Mouse (Mus musculus) myocyte (in vitro differentiated cells): ENCODE data around the gene Gsdmc4. TPM values are rescaled to one million over a fixed set of nuclear protein-coding genes. Genes with fewer than 3 reads are reported as not detected.
"Not testable (repeated sequence)": the region's sequence is repeated elsewhere in the genome, so short reads cannot be mapped to it uniquely, and the experiment has no call there.

ENCODE experiments used
- H3K27me3 ChIP-seq: one replicate; pipeline ENCODE4 v1.6.1; 2011; ENCODE audit not compliant: control insufficient read depth, insufficient read depth, insufficient read length
- H3K36me3 ChIP-seq: one replicate; pipeline ENCODE4 v1.6.1; 2011; ENCODE audit not compliant: control insufficient read depth, insufficient read depth
- H3K4me2 ChIP-seq: one replicate; pipeline ENCODE4 v1.6.1; 2011; ENCODE audit warnings: low read depth, control low read depth
- H3K4me3 ChIP-seq: one replicate; pipeline ENCODE4 v1.5.1; 2011; ENCODE audit warnings: mild to moderate bottlenecking, control low read depth, moderate library complexity
- H3K79me2 ChIP-seq: one replicate; pipeline ENCODE4 v1.6.1; 2011; ENCODE audit not compliant: control insufficient read depth, insufficient read depth
- H3ac ChIP-seq: one replicate; pipeline ENCODE4 v1.6.1; 2011; ENCODE audit not compliant: control insufficient read depth, insufficient read length
- CEBPB ChIP-seq: IDR thresholded peaks from 2 replicates; pipeline ENCODE4 v1.6.1; 2011; ENCODE audit warnings: mild to moderate bottlenecking, moderate library complexity; ENCODE audit not compliant: poor library complexity, insufficient read depth, severe bottlenecking
- E2F4 ChIP-seq: IDR thresholded peaks from one replicate; pipeline ENCODE4 v1.6.1; 2011; ENCODE audit warnings: mild to moderate bottlenecking, control low read depth, moderate library complexity; ENCODE audit not compliant: insufficient read depth
- MAX ChIP-seq: IDR thresholded peaks from one replicate; pipeline ENCODE4 v1.6.1; 2011; ENCODE audit warnings: low read depth, mild to moderate bottlenecking, control low read depth
- MYOD1 ChIP-seq, 3 experiments: IDR thresholded peaks; one replicate each; pipeline ENCODE4 v1.6.1; 2011; ENCODE audit warnings: control low read depth in 2 of 3, low read depth in 2 of 3, mild to moderate bottlenecking in 2 of 3, moderate library complexity in 1 of 3; ENCODE audit not compliant: insufficient read length in 2 of 3, control insufficient read depth in 1 of 3
- MYOG ChIP-seq, 3 experiments: IDR thresholded peaks; one replicate each; pipeline ENCODE4 v1.6.1; 2011; ENCODE audit warnings: control low read depth in 2 of 3, low read depth in 2 of 3, mild to moderate bottlenecking in 2 of 3; ENCODE audit not compliant: insufficient read length in 2 of 3, control insufficient read depth in 1 of 3, insufficient read depth in 1 of 3
- POLR2A ChIP-seq: IDR thresholded peaks from one replicate; pipeline ENCODE4 v1.6.1; 2011; ENCODE audit warnings: low read depth, mild to moderate bottlenecking, control low read depth, moderate library complexity; ENCODE audit not compliant: insufficient read length
- POLR2AphosphoS2 ChIP-seq: IDR thresholded peaks from one replicate; pipeline ENCODE4 v1.6.1; 2011; ENCODE audit warnings: low read depth, control low read depth; ENCODE audit not compliant: insufficient read length
- REST ChIP-seq: IDR thresholded peaks from one replicate; pipeline ENCODE4 v1.6.1; 2011; ENCODE audit warnings: mild to moderate bottlenecking, control low read depth, moderate library complexity; ENCODE audit not compliant: insufficient read depth, insufficient read length
- SRF ChIP-seq: IDR thresholded peaks from one replicate; pipeline ENCODE4 v1.6.1; 2011; ENCODE audit warnings: low read depth; ENCODE audit not compliant: control insufficient read depth, insufficient read length
- TCF12 ChIP-seq: IDR thresholded peaks from one replicate; pipeline ENCODE4 v1.6.1; 2011; ENCODE audit warnings: mild to moderate bottlenecking, control low read depth; ENCODE audit not compliant: poor library complexity, insufficient read depth, severe bottlenecking
- TCF3 ChIP-seq: IDR thresholded peaks from one replicate; pipeline ENCODE4 v1.6.1; 2011; ENCODE audit warnings: low read depth, control low read depth; ENCODE audit not compliant: insufficient read length
- USF1 ChIP-seq: IDR thresholded peaks from one replicate; pipeline ENCODE4 v1.6.1; 2011; ENCODE audit warnings: low read depth, mild to moderate bottlenecking, control low read depth, moderate library complexity
- polyA plus RNA-seq: library from polyadenylated mRNA; unstranded; fragments of >200 nt; fragmentation: generic; extraction: Trizol; gene quantifications from one replicate; pipeline ENCODE4 v1.2.1, GENCODE M21; 2012; ENCODE audit warnings: missing spikeins

Gene Gsdmc4
- polyA plus RNA-seq, 1 experiment: 0.06 TPM

- Histone ChIP-seq H3K4me3 (no peak overlapping the region), H3K36me3 (peaks cover 68% of the 10 kb centered on the region), H3K4me2 (no peak overlapping the region), H3K79me2 (no peaks in the 10 kb centered on the region), H3K27me3 (no peaks in the 10 kb centered on the region), H3ac (no peak overlapping the region)
- no peak for TF ChIP-seq MYOD1 (IDR thresholded peaks at IDR 0.05; ENCODE audit: control insufficient read depth in 1 of 3, insufficient read length in 2 of 3, low read depth in 2 of 3)
- TF ChIP-seq REST: no peak
Observed at GRCm38 (mm10) chr15:63932656-63933055, 20.6 kb upstream of the Gsdmc4 start.

- Histone ChIP-seq H3K36me3 (peaks cover 55% of the 10 kb centered on the region), H3K4me2 (no peak overlapping the region), H3ac (no peak overlapping the region), H3K4me3 (no peak overlapping the region), H3K79me2 (no peaks in the 10 kb centered on the region), H3K27me3 (no peaks in the 10 kb centered on the region)
- TF ChIP-seq TCF12 (no peak), E2F4 (no peak), TCF3 (no peak), POLR2A (no peak), MYOD1 (IDR thresholded peaks at IDR 0.05; ENCODE audit: control insufficient read depth in 1 of 3, insufficient read length in 2 of 3, low read depth in 2 of 3) (no peak), POLR2AphosphoS2 (no peak), MAX (no peak), MYOG (IDR thresholded peaks at IDR 0.05; ENCODE audit: control insufficient read depth in 1 of 3, insufficient read depth in 1 of 3, insufficient read length in 2 of 3, low read depth in 2 of 3) (no peak), USF1 (no peak), CEBPB (no peak), SRF (no peak), REST (no peak)
Observed at GRCm38 (mm10) chr15:63931404-63931803, 19.3 kb upstream of the Gsdmc4 start.

- no peak overlapping the region for H3K4me3 ChIP-seq
- H3K4me2 ChIP-seq: no peak overlapping the region
- peaks cover 48% of the 10 kb centered on the region for H3K36me3 ChIP-seq
- H3ac ChIP-seq: no peak overlapping the region
- H3K79me2 ChIP-seq: no peaks in the 10 kb centered on the region
- TF ChIP-seq MYOD1 (IDR thresholded peaks at IDR 0.05; ENCODE audit: control insufficient read depth in 1 of 3, insufficient read length in 2 of 3, low read depth in 2 of 3): no peak
- no peak for TF ChIP-seq CEBPB
- no peak for TF ChIP-seq POLR2A
- no peak for TF ChIP-seq SRF
- TF ChIP-seq USF1: no peak
- TF ChIP-seq MYOG (IDR thresholded peaks at IDR 0.05; ENCODE audit: control insufficient read depth in 1 of 3, insufficient read depth in 1 of 3, insufficient read length in 2 of 3, low read depth in 2 of 3): no peak
- TF ChIP-seq TCF12: no peak
- TF ChIP-seq POLR2AphosphoS2: no peak
- no peak for TF ChIP-seq REST
- no peak for TF ChIP-seq TCF3
- TF ChIP-seq MAX: no peak
- TF ChIP-seq E2F4: no peak
- H3K27me3 ChIP-seq: no peaks in the 10 kb centered on the region
Observed at GRCm38 (mm10) chr15:63930107-63931041, 18.3 kb upstream of the Gsdmc4 start.

- Histone ChIP-seq H3K79me2 (no peaks in the 10 kb centered on the region), H3K36me3 (peaks cover 17% of the 10 kb centered on the region), H3K4me2 (no peak overlapping the region), H3ac (no peak overlapping the region), H3K4me3 (no peak overlapping the region), H3K27me3 (no peaks in the 10 kb centered on the region)
- TF ChIP-seq POLR2AphosphoS2: no peak
- no peak for TF ChIP-seq REST
- TF ChIP-seq TCF3: no peak
- TF ChIP-seq USF1: no peak
- no peak for TF ChIP-seq E2F4
- no peak for TF ChIP-seq MAX
- no peak for TF ChIP-seq POLR2A
- no peak for TF ChIP-seq MYOG (IDR thresholded peaks at IDR 0.05; ENCODE audit: control insufficient read depth in 1 of 3, insufficient read depth in 1 of 3, insufficient read length in 2 of 3, low read depth in 2 of 3)
- TF ChIP-seq TCF12: no peak
Observed at GRCm38 (mm10) chr15:63926201-63926600, 14.1 kb upstream of the Gsdmc4 start.

- H3ac ChIP-seq: no peak overlapping the region
- H3K4me2 ChIP-seq: no peak overlapping the region
- no peak overlapping the region for H3K4me3 ChIP-seq
- peaks cover 2% of the 10 kb centered on the region for H3K36me3 ChIP-seq
- no peaks in the 10 kb centered on the region for H3K79me2 ChIP-seq
- TF ChIP-seq CEBPB (no peak), MYOG (IDR thresholded peaks at IDR 0.05; ENCODE audit: control insufficient read depth in 1 of 3, insufficient read depth in 1 of 3, insufficient read length in 2 of 3, low read depth in 2 of 3) (no peak), POLR2AphosphoS2 (peak; percentile 25), TCF3 (no peak), TCF12 (no peak)
- no peaks in the 10 kb centered on the region for H3K27me3 ChIP-seq
Observed at GRCm38 (mm10) chr15:63924484-63924883, 12.4 kb upstream of the Gsdmc4 start.

GRCm38 (mm10) chr15:63921618-63922017 is 9.5 kb upstream of the Gsdmc4 start:
- not testable (repeated sequence) for H3K27me3 ChIP-seq, H3K4me2 ChIP-seq, H3ac ChIP-seq, H3K36me3 ChIP-seq, H3K4me3 ChIP-seq, H3K79me2 ChIP-seq

- not testable (repeated sequence) for H3K4me2 ChIP-seq, H3ac ChIP-seq, H3K27me3 ChIP-seq, H3K36me3 ChIP-seq, H3K79me2 ChIP-seq, H3K4me3 ChIP-seq
Observed at GRCm38 (mm10) chr15:63919728-63920127, 7.6 kb upstream of the Gsdmc4 start.

- not testable (repeated sequence) for H3K36me3 ChIP-seq, H3ac ChIP-seq, H3K4me2 ChIP-seq, H3K27me3 ChIP-seq, H3K4me3 ChIP-seq, H3K79me2 ChIP-seq
Observed at GRCm38 (mm10) chr15:63916584-63916983, 4.5 kb upstream of the Gsdmc4 start.
